Mouse (Mus musculus) forebrain, embryonic 10.5 days (tissue): ENCODE data around the gene Stat3. TPM values are rescaled to one million over a fixed set of nuclear protein-coding genes. Genes with fewer than 3 reads are reported as not detected.

ENCODE experiments used
- DNase-seq: peaks from one replicate; pipeline ENCODE4 v3.0.0-alpha.2; 2017; ENCODE audit warnings: low spot score; ENCODE audit errors: extremely low spot score
- H3K27ac ChIP-seq: fragments of 300-500 bp; sonication (generic); 2 replicates; pipeline ENCODE4 v1.5.1; 2016; ENCODE audit warnings: mild to moderate bottlenecking
- H3K27me3 ChIP-seq: fragments of 300-500 bp; sonication (generic); 2 replicates; pipeline ENCODE4 v1.6.1; 2016; ENCODE audit warnings: mild to moderate bottlenecking; ENCODE audit not compliant: poor library complexity, severe bottlenecking
- H3K36me3 ChIP-seq: fragments of 300-500 bp; sonication (generic); replicated peaks from 2 replicates; pipeline ENCODE4 v1.6.1; 2016; ENCODE audit warnings: mild to moderate bottlenecking, moderate library complexity
- H3K4me1 ChIP-seq: fragments of 300-500 bp; sonication (generic); 2 replicates; pipeline ENCODE4 v1.6.1; 2016
- H3K4me3 ChIP-seq: fragments of 300-500 bp; sonication (generic); 2 replicates; pipeline ENCODE4 v1.5.1; 2016; ENCODE audit warnings: mild to moderate bottlenecking, moderate library complexity
- H3K9me3 ChIP-seq: fragments of 300-500 bp; sonication (generic); 2 replicates; pipeline ENCODE4 v1.6.1; 2016; ENCODE audit warnings: mild to moderate bottlenecking, moderate library complexity
- WGBS: fragments of 180-500 bp; shearing (Covaris S2); methylation state at CpG from one replicate; pipeline ENCODE4 v1.1.7; 2016; 5-methylcytosine and 5-hydroxymethylcytosine counted together
- polyA plus RNA-seq: library from polyadenylated mRNA; unstranded; fragments of >200 nt; fragmentation: Nextera tagmentation; extraction: Ambion mirVana; gene quantifications from 2 replicates; pipeline ENCODE4 v1.2.1, GENCODE M21; 2016

Gene Stat3
- 15.0 and 15.6 TPM in 2 replicates for polyA plus RNA-seq

- Histone ChIP-seq H3K27ac (peak within 1 kb of the TSS; percentile 92), H3K27me3 (peaks cover 11% of the 10 kb centered on the region), H3K4me1 (peaks cover 27% of the 10 kb centered on the region), H3K4me3 (peak within 1 kb of the TSS; percentile 83), H3K9me3 (no peaks in the 10 kb centered on the region), H3K36me3 (no peaks in the 10 kb centered on the region)
- DNase-seq, result peak; percentile 100
- WGBS, result 2% methylated on average over 29 of the region's 29 CpGs
Observed at GRCm38 (mm10) chr11:100939512-100940151, at the start of gene Stat3. Gene Stat3, minus strand, starts transcription at chr11:100939540.

DNA sequence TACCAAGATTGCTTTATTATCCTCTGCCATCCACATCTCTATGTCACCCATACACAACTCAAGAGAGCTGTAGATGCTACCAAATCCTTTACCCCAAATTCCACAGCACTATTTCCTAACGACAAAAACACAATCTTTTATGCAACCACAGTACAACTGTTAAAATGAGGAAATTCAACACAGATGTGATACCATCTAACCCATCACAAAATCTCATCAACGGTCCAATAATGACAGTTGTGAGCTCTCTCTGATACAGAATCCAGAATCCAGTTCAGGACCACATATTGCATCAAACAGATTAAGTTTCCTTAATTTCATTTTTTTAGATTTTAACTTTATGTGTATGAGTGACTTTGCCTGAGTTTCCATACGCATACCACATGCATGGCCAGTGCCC lies 49.3 kb upstream of the Stat3 start:
- Histone ChIP-seq H3K4me3 (no peak overlapping the region), H3K27ac (no peak overlapping the region), H3K27me3 (no peaks in the 10 kb centered on the region), H3K4me1 (peaks cover 5% of the 10 kb centered on the region), H3K9me3 (no peaks in the 10 kb centered on the region), H3K36me3 (no peaks in the 10 kb centered on the region)
- no peak for DNase-seq
- WGBS, result 85% methylated on average over 3 of the region's 3 CpGs

DNA sequence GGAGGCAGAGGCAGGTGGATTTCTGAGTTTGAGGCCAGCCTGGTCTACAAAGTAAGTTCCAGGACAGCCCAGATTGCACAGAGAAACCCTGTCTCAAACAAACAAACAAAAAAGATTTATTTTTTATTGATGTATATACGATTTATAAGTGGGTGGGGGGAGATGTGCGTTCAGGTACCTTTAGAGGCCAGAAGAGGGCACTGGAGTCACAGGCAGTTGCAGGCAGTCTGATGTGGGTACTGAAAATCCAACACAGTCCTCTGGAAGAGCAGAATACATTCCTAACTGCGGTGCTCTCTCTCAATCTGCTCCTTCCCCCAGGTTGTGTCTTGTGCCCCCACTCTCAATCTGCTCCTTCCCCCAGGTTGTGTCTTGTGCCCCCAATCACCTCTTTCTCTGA lies 46.3 kb upstream of the Stat3 start:
- no peak overlapping the region for H3K4me3 ChIP-seq
- H3K9me3 ChIP-seq, result no peaks in the 10 kb centered on the region
- H3K4me1 ChIP-seq, result peaks cover 9% of the 10 kb centered on the region
- H3K27me3 ChIP-seq, result peaks cover 25% of the 10 kb centered on the region
- 46% methylated on average over 3 of the region's 3 CpGs for WGBS
- H3K36me3 ChIP-seq, result no peaks in the 10 kb centered on the region
- no peak overlapping the region for H3K27ac ChIP-seq
- DNase-seq, result no peak

- Histone ChIP-seq H3K27ac (no peak overlapping the region), H3K36me3 (no peaks in the 10 kb centered on the region), H3K27me3 (peaks cover 35% of the 10 kb centered on the region), H3K9me3 (no peaks in the 10 kb centered on the region), H3K4me1 (peaks cover 9% of the 10 kb centered on the region), H3K4me3 (no peak overlapping the region)
- WGBS, result 83% methylated on average over 7 of the region's 7 CpGs
- no peak for DNase-seq
Observed at GRCm38 (mm10) chr11:100983778-100984131, 44.4 kb upstream of the Stat3 start.

DNA sequence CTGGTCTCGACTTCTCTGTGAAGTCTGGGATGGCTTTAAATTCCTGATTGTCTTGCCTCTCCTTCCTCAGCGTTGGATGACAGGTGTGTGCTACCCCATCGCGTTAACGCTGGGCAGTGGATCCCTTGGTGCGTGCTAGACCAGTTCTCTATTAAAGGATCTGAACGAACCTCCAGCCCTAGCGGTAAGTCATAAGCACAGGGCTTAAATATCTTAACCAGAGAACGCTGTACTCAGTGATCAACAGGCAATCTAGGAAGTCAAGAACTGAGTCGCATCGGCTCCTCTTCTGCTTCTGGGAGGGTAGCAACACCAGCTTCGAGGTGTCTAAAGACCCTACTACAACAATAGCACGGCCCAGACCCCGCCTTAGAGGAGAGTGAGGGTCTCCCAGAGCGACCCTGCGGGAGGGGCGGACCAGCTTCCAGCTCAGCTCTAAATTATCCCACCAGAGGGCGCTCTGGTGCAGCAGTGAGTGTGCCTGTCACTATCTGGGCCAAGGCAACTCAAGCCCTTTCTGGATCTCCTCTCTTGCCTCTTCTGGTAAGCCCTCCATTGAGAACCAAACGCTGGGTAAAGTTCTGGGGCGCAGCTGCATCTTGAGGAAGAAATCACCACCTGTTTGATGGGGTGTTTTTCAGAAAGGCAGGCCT lies 43.9 kb upstream of the Stat3 start:
- 6% methylated on average over 20 of the region's 20 CpGs for WGBS
- peaks cover 9% of the 10 kb centered on the region for H3K4me1 ChIP-seq
- no peak overlapping the region for H3K27ac ChIP-seq
- peak overlapping the region; percentile 48 for H3K4me3 ChIP-seq
- peaks cover 35% of the 10 kb centered on the region for H3K27me3 ChIP-seq
- peak; percentile 86 for DNase-seq
- no peaks in the 10 kb centered on the region for H3K36me3 ChIP-seq
- no peaks in the 10 kb centered on the region for H3K9me3 ChIP-seq

- H3K36me3 ChIP-seq, result no peaks in the 10 kb centered on the region
- WGBS, result 12% methylated on average over 8 of the region's 8 CpGs
- peaks cover 9% of the 10 kb centered on the region for H3K4me1 ChIP-seq
Observed at GRCm38 (mm10) chr11:100982087-100982486, 42.7 kb upstream of the Stat3 start.

DNA sequence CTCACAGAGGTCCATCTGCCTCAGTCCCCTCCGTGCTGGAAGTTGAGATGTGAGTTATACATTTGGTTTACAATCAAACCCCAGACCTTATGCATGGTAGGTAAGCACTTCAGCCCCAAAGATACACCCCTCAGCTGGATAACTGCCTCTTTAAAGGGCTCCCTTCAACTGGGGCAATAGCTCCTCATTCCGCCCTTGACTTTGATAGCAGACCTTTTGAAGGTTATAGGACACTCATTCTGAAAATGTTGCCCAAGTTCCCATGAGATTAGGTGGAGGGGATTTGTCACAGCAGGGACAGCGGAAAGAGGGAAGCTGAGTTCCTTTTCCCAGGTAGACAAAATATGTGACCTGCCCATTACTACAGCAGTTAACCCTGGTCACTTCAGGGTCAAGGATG lies 41.9 kb upstream of the Stat3 start:
- Histone ChIP-seq H3K4me1 (peaks cover 9% of the 10 kb centered on the region), H3K27ac (no peak overlapping the region), H3K9me3 (no peaks in the 10 kb centered on the region), H3K4me3 (no peak overlapping the region), H3K27me3 (peaks cover 35% of the 10 kb centered on the region), H3K36me3 (no peaks in the 10 kb centered on the region)
- WGBS, result 70% methylated on average over 3 of the region's 3 CpGs
- DNase-seq, result no peak

More at GRCm38 (mm10) chr11:100982087-100982486, 42.7 kb upstream of the Stat3 start:
- Histone ChIP-seq H3K4me3 (no peak overlapping the region), H3K27me3 (peaks cover 35% of the 10 kb centered on the region), H3K9me3 (no peaks in the 10 kb centered on the region), H3K27ac (no peak overlapping the region)
- DNase-seq, result no peak

DNA sequence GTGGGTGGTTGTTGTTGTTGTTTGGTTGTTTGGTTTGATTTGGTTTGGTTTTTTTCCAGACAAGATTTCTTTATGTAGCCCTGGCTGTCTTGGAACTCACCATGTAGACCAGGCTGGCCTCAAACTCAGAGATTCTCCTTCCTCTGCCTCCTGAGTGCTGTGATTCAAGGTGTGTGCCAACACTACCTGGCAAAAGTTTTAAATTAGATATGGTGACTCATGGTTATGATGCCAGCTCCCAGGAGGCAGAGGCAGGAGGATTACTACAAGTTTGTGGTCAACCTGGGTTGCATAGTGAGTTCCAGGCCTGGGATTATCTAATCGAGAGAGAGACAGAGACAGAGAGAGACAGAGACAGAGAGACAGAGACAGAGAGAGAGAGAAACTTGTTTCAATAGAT lies 41.1 kb upstream of the Stat3 start:
- DNase-seq, result no peak
- no peaks in the 10 kb centered on the region for H3K9me3 ChIP-seq
- H3K36me3 ChIP-seq, result no peaks in the 10 kb centered on the region
- no peak overlapping the region for H3K27ac ChIP-seq
- peaks cover 9% of the 10 kb centered on the region for H3K4me1 ChIP-seq
- 66% methylated on average over 1 of the region's 1 CpGs for WGBS
- H3K27me3 ChIP-seq, result peaks cover 37% of the 10 kb centered on the region
- no peak overlapping the region for H3K4me3 ChIP-seq

GRCm38 (mm10) chr11:100979887-100980286 lies 40.5 kb upstream of the Stat3 start:
- peaks cover 42% of the 10 kb centered on the region for H3K27me3 ChIP-seq
- H3K36me3 ChIP-seq, result no peaks in the 10 kb centered on the region
- no peaks in the 10 kb centered on the region for H3K9me3 ChIP-seq
- WGBS, result 79% methylated on average over 8 of the region's 8 CpGs
- peaks cover 9% of the 10 kb centered on the region for H3K4me1 ChIP-seq
- DNase-seq, result no peak
- no peak overlapping the region for H3K27ac ChIP-seq
- H3K4me3 ChIP-seq, result no peak overlapping the region

DNA sequence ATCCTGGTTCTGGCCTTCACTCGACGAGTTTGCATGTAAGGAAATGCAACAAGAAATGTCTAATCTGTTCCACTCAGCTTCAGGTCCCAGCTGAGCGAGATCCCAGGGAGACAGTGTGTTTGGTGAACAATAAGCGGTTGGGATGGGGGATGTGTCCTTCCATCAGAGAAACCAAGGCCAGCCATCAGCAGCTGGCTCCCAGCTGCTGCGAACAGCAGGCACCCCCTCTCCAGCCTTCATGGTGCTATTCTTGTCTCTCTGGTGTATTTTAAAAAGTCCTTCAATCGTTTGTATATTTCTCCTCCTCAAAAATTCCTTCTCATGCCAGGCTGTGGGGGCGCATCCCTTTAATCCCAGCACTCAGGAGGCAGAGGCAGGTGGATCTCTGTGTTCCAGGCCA lies 35.9 kb upstream of the Stat3 start:
- Histone ChIP-seq H3K4me3 (no peak overlapping the region), H3K9me3 (no peaks in the 10 kb centered on the region), H3K36me3 (no peaks in the 10 kb centered on the region), H3K4me1 (peaks cover 5% of the 10 kb centered on the region), H3K27ac (no peak overlapping the region), H3K27me3 (peaks cover 61% of the 10 kb centered on the region)
- WGBS, result 72% methylated on average over 7 of the region's 7 CpGs
- DNase-seq, result no peak

- Histone ChIP-seq H3K36me3 (no peaks in the 10 kb centered on the region), H3K27me3 (peaks cover 63% of the 10 kb centered on the region), H3K4me1 (peaks cover 13% of the 10 kb centered on the region), H3K4me3 (no peak overlapping the region), H3K27ac (no peak overlapping the region), H3K9me3 (no peaks in the 10 kb centered on the region)
- WGBS, result 82% methylated on average over 14 of the region's 14 CpGs
- DNase-seq, result no peak
Observed at GRCm38 (mm10) chr11:100974381-100974970, 35.1 kb upstream of the Stat3 start.

DNA sequence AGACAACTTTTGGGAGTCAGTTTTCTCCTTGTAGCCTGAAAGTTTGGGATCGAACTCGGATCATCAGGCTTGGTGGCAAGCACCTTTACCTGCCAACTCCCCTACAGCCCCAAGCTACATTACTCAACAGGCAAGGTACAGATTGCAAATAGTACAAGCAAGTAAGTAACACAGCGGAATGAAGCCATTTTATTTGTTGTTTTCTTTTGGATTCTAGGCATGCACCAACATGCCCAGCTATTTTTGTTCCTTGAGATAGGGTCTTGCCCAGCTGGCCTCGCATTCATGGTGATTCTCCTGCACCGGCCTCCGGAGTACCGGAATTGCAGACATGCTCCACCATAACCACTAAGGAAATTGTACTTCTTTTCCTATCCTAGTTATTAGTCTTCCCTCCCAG lies 33.9 kb upstream of the Stat3 start:
- WGBS, result 92% methylated on average over 7 of the region's 7 CpGs
- Histone ChIP-seq H3K9me3 (no peaks in the 10 kb centered on the region), H3K27me3 (peaks cover 73% of the 10 kb centered on the region), H3K4me1 (peaks cover 18% of the 10 kb centered on the region), H3K27ac (no peak overlapping the region), H3K4me3 (no peak overlapping the region), H3K36me3 (no peaks in the 10 kb centered on the region)
- no peak for DNase-seq

- no peak for DNase-seq
- Histone ChIP-seq H3K27ac (no peak overlapping the region), H3K27me3 (peaks cover 91% of the 10 kb centered on the region), H3K36me3 (no peaks in the 10 kb centered on the region), H3K9me3 (no peaks in the 10 kb centered on the region), H3K4me1 (peaks cover 18% of the 10 kb centered on the region), H3K4me3 (no peak overlapping the region)
- 64% methylated on average over 10 of the region's 10 CpGs for WGBS
Observed at GRCm38 (mm10) chr11:100971455-100971854, 32.1 kb upstream of the Stat3 start.
